Mouse (Mus musculus) right cerebral cortex, postnatal 4 days (tissue): ENCODE measurements at regions not wholly inside any gene's neighbourhood (a gene's known extent, or its start where the extent isn't known, plus 50 kb on each side); places are given as distances from the start of the nearest gene placed in this dataset.

ENCODE experiments used
- DNase-seq: peaks from one replicate; pipeline ENCODE4 v3.0.0-alpha.2; 2022

DNA sequence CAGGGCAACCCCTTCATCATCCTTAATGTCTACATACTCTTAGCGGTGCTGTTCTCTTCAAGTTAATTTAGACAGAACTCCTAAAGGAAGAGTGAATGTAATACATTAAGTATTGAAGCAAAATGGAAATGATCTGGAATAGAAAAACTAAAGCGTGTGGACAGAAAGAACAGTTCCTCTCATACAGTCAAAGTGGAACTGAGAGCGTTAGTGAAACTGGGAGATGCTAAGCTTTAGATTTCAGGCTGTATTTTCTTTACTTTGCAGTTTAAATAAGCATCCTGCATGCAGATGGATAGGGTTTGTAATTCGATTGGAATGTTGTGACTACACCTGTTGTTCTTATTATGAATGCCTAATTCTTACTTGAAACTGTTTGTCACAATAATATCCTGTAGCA is 286.5 kb upstream of the Pitrm1 start:
- DNase-seq: no peak

DNA sequence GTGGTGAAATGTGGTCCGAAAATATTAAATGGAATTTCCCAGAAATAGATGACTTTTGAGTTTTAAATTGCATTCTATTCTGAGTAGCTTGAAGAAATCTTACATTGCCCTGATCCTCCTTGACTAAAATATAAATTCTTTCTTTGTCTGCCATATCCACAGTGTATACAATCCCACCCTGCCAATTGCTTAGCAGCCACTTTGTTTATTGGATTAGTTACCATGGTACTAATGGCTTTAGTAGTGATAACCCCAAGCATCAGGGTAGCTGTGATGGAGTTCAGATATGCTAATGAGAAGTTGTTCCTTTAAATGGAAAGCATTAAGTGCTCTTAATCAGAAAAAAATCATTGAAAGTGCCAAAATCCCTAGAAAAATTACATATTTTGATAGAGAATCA is 277.4 kb upstream of the Pitrm1 start:
- no peak for DNase-seq

DNA sequence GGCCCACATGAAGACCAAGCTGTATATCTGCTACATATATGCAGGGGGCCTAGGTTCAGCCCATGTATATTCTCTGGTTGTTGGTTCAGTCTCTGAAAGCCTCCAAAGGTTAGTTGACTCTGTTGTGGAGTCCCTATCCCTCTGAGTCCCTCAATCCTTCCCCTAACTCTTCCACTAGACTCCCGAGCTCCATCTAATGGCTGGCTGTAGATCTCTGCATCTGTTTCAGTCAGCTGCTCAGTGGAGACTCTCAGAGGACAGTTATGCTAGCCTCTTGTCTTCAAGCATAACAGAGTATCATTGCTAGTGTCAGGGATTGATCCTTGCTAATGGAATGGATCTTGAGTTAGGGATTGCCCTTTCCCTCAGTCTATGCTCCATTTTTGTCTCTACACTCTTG is 275.0 kb upstream of the Pitrm1 start:
- DNase-seq: no peak

DNA sequence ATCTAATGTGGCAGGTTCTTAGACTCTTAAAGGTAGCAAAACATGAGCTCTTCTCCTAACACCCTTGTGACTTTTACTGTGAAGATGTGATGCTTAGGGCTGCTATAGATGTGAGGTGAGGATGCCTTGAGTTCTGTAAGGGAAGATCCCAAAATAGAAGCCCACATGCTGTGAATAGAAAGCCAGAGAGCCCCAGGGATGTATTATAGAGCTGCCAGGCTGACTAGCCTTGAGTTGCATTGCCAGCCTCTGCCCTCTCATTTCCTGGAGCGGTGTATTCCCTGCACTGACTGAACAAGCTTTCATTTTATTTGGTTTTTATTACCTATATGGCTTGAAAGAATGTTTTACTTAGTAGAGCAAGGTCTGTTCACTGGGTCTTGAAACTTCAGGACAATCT is 267.9 kb upstream of the Pitrm1 start:
- no peak for DNase-seq

DNA sequence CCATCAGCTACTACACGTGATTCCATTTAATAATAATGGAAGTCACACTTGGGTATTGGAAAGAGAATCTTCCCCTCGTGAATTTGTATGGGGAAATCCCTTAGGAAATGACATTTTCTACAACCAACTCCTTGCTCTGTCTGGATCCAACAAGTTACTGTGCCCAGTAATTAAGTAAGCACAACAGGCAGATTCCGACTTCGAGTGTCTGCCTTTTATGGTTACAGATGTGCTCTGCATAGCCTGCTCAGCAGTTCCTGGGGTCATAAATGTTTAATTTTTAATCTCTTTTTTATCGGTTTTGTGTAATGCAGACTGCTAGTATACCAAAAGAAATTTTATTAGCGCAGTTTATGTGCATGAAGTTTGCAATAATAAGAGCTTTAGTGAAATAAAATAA is 259.8 kb upstream of the Pitrm1 start:
- DNase-seq: no peak

DNA sequence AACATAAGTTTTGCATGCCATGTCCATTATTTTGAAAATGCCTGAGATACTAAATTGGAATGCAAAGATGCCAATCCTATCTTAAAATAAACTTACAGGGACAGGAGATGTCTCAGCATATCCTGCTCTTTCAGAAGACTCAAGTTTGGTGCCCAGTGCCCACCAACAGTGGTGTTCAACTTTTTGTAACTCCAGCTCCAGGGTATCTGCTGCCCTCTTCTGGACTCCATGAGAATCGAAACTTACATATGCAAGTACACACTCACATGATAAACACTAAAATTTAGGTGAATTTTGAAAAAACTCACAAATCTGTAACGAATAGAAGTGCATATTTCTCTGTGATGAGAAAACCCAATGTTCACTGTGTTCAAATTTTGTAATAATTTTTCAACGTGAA is 255.9 kb upstream of the Pitrm1 start:
- DNase-seq: no peak

DNA sequence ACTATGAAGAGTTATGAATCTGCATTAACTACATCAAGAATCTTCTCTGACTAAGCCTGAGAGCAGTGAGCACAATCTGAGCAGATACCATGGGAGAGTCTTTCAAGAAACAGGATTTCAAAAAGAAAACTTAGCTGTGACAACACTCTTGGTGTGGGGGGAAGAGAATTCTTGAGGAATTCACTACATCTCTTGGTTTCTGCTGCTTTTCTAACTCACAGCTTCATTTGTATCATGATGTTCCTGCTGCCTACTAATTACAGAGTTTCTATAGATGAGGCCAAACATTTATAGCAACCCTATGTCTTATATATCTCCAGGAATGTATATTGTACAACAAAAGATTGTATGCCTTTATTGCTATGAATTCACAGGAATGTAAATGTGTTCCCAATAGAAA is 242.2 kb upstream of the Pitrm1 start:
- DNase-seq: no peak

DNA sequence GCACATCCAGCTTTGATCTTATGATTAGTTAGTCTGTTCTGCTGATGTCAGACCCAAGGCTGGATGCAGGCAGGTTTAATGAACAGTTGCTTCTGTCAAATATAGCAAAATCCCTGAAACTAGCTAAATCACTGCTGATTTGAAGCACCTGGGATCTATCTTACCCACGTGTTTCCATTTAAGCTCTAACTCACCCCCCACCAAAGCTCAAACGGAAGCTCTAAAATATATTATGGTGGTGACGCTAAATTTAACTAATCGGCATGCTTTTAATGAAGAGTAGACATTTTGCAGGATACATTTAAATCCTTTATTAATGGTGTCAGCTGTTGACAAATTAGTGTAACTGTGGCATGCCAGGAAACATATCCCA is 241.3 kb upstream of the Pitrm1 start:
- DNase-seq: no peak

DNA sequence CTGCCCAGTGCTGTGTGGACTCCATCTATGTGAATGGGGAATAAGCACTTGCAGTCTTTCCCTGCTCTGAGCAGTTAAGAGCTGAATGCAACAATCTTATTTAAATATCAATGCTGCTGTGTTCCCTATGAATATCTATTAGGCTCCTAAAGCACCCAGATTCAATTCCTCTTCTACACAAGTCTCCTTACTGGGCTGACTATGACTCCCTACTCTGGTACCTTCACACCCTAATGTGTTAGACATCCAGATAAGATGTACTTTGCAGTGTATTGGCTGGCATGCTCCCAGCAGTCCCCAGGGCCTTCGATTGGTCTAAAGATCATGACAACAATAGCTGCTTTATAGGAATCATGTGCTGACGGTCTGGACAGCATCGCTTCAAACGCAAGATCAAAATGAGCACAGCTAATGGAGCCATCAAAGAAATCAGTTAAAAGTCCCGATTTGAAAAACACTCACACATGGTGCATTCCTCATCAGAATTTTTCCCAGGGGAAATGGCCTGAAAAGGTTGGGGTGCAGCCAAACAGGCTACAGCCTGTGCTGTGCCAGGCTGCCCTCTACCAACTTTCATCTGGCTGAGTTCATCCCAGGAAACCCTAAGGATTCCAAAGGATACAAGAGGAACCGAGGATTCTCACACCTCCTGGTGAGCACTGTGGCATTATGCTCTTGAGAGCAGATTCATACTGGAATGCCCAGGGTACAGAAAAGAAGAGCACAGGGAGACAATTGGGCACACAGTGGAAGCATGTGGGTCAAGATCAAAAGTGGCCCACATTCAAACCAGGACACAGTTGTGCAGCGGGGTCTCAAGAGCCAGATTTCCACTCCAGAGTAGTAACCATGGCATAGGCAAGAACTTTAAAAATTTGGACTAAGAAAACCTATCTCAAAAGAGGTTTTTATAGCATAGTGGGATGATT is 240.7 kb upstream of the Pitrm1 start:
- DNase-seq: peak; percentile 25

DNA sequence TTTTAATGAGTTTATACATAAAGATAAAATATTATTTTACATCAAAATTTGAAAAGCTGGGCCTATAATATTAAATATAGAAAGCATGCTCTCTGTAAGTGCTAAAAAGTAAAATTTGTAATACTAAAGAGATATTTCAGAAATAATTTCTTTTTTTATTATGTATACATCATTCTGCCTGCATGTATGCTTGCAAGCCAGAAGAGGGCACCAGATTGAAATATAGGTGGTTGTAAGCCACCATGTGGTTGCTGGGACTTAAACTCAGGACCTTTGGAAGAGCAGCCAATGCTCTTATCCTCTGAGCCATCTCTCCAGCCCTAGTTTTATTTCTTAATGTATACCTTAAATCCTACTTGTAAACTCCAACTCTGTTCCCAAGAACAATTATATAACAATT is 231.7 kb upstream of the Pitrm1 start:
- DNase-seq: no peak

DNA sequence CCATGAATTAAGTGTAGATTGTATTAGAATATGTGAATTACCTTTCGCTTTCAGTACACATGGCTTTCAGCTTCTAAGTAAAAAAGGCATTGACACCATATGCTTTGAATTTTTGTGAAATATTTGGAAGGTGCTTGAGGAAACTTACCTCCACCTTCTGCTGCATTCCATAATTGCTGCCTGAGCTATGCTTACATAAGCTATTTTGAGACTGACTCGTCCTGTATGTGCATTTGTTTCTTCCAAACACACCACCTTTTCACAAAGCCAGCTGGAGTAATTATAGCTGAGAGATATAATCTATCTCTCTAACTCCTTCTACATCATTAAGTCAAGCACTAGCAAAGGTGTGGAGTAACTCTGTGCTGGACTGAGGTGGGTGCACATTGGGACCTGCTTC is 224.0 kb upstream of the Pitrm1 start:
- DNase-seq: no peak

DNA sequence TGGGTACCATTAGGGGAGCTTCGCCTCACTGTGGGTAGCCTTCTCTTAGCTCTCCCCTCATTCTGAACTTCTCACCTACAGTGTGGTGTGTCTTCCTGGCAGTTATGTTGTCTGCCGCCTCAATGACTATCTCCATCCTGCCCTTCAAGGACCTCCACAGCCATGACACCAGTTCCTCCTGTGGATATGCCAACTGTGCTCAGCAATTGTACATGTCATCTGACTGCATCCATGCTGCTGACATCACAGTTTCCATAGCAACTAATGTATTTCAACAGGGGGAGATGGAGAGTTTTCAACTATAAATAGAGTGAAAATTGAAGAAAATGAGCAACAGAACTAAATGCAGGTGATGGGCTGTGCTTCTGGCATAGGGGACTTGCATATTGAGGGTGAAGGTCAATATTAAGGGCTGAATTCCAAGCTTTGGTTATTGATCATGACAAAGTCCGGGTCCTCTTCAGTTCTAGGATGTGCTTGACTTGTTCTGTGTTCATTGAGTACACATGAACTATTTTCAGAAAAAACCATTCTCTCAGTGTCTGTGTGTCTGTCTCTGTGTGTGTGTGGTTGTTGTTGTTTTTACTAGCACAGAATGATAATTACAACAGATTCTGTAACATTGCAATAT is 217.5 kb upstream of the Pitrm1 start:
- no peak for DNase-seq

DNA sequence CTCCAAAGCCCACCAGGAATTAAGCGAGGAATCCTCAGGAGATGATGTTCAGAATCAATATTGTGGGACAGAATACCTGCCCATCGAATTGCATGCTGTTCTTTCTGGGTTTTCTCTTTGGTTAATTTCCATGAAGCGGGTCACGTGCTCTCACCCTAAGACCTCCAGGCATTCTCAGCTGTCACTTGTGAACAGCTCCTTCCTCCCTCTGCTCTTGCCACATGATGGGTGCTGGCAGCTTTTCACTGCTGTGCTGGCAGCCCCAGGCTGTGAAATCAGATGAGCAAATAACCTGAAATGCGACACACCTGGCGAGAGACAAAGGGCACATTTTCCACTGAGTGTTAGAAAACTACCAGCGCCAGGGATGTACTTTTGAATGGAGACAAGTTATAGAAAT is 207.8 kb upstream of the Pitrm1 start:
- DNase-seq: no peak

DNA sequence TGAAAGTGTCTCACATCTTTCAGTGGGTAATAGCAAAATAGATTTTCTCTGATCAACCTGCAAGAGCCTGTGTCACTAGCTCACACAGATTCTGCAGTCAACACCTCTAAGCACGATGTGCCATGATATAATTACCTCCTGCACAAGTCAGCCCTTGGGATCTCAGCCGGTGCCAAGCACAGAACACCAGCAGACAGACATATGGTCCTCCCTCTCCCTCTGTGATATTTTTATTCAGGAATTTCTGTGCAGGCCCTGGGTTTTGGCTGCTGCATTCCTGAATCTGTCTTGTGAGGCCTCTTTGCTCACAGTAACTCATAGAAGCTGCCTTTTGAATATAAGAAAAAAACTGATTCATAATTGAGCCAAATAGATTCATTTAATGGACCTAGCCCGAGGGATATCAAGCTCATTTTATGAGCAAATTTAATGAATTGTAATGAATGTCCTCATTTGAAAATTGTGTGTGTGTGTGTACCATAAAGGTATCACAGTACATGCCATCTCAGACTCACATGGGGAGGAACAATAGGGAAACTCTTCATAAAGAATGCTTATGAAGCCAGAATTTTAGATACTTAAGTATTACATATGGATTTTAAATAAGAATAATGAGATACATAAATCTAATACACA is 206.7 kb upstream of the Pitrm1 start:
- DNase-seq: peak; percentile 16

DNA sequence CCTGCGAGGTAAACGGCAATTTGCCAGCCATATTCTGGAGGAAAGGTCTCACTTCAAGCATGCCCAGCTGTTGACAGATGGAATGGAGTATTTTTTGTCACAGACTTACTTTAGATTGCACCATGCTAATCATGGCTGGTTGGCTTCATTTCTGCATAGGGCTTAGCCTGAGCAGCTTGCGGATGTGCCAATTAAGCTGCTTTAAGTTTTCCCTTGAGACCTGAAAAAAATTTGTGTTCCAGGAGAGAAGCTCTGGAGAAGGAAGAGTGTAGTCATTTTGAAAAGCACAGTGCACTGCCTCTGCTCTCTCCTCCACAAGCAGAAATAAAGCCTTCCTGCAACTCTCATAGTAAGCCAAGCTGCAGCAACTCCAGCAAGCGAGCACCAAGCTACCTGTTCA is 182.8 kb upstream of the Pitrm1 start:
- no peak for DNase-seq

DNA sequence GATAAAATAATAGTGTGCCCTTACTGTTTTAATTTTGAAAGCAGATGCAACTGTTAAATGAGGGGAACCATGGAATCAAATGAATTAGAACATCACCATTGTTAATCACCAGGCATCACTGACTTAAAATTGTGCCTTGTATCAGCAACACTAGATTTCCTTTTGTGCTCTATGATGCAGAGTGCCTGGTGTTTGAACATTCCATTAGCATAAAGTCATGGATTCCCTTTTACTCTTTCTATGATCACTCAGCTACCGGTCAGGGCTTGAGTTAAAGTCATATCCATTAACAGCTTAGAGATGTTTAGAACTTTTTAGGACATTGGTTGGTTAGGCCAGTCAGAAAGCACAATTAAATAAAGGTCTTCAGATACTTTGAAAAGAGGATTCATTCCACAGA is 180.3 kb upstream of the Pitrm1 start:
- no peak for DNase-seq

DNA sequence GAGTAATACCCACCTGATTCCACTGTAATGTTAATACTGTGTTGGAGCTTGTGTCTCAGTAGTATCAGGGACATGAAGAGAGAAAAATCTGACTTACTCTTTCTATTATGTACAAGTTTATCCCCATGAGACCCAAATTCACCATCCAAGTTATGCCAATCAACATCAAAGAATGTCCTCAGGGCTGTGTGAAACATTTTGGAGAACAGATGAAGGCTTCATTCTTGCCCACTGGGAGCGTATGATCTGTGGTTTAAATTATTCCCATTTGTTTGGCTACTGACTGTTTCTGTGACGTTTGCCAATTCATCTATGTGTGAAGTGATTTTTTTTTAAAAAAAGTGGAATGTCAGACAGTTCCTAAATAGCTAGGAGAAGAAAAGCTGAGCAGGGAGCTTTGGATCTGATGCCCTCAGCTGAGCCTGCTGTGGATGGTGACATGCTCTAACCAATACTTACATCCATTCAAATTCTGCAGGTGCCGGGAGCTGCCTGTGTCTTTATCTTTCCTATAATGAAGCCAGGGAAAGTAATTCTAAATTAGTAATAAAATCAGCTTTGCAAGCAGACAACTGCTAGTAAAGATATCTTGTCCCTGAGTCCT is 173.3 kb upstream of the Pitrm1 start:
- no peak for DNase-seq

DNA sequence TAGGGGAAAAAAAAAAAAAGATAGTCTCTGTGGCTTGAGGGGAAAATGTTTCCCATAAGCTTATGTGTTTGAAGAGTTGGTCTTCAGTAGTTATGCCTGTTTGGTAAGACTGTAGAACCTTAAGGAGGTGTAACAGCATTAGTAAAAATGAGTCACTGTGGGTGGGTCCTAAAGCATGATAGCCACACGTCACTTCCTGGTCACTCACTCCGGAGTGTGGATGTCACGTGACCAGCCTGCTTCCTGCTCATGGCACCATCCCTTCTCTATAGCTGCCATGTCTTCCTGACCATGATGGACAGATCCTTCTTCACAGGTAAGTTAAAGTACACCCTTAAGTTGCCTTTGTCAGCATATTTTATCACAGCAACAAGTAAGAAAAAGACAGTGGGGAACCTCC is 170.0 kb upstream of the Pitrm1 start:
- no peak for DNase-seq

DNA sequence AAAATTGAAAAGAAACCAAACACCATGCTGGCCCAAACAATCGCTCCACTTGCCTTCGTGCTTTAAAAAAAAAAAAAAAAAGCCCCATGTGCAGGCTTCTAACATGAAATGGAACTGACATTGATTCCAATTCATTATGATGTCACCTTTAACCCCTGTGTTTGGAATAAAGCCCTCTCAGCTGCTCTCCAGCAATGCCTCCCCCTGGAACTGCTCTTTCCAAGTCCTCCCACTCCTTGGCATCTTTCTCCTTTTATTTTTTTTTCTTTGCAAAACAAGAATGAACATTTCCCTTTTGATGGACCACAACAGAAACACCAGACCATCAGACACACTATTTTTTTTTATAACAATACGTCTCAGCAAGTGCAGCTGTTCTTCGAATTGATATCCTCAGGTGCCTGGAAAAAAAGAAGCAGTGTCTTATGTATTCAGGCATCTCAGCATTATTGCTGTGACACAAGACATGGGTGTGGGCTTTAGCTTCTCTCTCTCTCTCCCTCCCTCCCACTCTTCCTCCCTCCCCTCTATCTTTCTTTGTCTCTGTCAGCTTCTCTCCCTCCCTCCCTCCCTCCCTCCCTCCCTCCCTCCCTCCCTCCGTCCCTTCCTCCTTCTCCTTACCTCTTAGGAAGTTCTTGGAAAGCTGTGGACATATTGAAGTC is 152.3 kb upstream of the Pitrm1 start:
- DNase-seq: no peak

DNA sequence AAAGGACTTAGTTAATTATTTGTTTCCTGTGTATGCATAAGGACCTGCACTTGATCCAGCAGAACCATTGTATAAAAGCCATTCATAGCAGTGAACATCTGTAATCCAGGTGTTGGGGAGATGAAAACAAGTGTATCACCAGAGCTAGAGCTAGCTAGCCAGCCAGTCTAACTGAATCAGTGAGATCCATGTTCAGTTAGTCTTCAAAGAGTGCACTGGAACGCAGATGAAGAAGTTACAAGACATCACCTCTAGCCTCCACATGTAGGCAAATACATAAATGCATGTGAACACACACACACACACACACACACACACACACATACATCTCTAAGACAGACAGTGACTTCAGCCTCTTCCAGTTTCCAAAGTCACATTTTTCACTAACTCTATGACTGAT is 150.3 kb upstream of the Pitrm1 start:
- no peak for DNase-seq

DNA sequence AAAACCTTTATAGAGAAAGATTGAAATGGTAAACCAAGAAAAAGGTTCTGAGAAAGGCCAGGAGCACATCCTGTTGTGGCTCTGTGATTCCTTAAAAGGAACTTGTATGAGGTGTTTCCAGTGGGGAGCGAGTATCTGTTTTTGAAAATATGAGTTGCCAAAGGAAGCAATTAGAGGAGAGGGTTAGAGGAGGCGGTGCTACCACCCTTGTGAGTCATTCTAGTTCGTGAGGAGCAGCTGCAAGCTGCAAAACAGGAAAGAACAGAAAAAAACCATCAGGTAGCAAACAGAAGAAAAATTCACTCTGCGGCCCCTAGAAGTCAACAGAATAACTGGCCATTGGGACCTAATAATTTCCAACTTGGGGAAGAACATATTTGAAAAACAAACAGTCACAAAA is 116.1 kb upstream of the Pitrm1 start:
- no peak for DNase-seq

DNA sequence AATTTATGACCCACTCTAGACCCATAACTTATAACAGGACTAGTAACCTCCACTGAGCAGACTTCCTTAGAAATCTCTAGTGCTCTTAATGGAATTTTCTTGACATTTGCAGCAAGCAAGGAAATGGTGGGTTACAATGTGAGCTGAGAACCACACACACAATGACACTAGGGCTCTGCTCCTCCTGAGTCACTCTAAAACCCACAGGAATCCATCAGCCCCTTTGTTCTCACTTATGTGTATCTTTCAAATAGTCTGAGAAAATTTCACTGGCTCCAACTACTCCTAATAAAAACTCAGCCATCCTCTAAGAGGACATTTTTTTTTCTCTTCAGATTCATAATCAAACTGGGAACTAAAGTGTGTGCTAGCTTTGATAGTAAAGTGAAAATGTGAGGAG is 101.0 kb upstream of the Pitrm1 start:
- no peak for DNase-seq

DNA sequence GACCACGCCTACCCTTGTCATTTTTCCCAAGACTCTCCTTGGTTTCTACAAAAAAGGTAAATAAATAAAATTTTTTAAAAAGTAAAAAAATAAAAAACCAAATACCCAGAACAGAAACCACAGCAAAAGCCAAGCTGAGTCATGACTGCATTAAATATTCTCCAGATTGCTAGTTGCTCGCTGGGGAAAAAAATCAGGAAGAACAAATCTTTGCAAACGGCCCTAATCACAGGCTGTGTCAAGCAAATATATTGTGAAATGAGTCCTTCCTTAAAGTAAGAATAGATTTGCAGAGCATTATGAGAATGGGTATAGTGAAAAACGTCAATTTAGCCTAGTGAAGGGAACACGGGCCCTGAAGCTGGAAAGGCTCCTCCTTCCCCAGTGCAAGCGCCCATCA is 86.6 kb upstream of the Pitrm1 start:
- DNase-seq: no peak
